Mouse (Mus musculus): ENCODE data around the gene Camta1.

DNA sequence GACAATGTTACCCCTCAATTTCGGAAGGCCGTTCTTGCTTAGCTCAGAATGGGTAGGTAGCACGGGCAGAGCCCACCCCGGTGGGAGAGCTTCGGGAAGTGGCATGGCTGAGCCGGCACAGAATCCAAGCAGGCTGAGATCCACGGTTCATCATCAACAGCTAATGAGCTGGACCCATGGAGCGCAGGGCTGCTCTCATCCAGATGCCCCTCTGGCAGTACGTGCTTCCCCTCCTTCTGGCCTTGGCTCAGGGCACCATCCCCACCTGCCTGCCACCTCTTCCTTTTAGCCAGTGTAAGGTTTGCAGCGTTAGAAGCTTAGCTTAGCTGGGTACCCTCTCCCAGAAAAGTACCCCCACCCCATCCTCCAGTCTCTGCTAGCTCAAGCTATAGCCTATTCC is 545.2 kb downstream of the Camta1 start:
- TF ChIP-seq HCFC1 (IDR thresholded peaks at IDR 0.05; ENCODE audit: borderline replicate concordance, insufficient read depth, low read length) (no peak), ZC3H11A (IDR thresholded peaks at IDR 0.05; ENCODE audit: borderline replicate concordance, low read depth, low read length) (no peak), MAFK (IDR thresholded peaks at IDR 0.05; ENCODE audit: insufficient read depth, low read depth, low read length) (no peak)

All from ES-E14 (cell line).